Mouse (Mus musculus): ENCODE measurements around the gene Cdc37.

Cdc37 gene

DNA sequence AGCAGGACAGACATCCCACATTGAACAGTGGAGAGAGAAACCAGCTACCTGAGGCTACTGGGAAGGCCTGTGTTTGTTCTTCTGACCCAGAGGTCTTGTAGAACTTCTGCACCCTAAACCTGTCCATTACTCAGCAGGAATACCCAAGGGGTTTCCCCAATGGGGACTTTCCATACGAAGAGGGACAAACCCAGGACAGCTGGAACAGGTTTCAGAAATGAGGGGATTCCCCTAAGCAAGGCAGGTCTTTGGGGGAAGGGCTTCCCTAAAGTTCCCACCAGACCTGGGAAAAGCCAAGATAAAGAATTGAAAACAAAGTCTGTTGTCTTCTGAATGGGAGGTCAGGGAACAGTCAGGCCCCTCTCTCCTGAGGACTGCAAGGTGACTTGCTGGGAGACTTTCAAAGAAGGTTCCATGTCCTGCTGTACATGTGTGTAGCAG is 13.8 kb downstream of the Cdc37 start:
- no peak for DNase-seq (ENCODE audit: low read depth, low spot score)

DNA sequence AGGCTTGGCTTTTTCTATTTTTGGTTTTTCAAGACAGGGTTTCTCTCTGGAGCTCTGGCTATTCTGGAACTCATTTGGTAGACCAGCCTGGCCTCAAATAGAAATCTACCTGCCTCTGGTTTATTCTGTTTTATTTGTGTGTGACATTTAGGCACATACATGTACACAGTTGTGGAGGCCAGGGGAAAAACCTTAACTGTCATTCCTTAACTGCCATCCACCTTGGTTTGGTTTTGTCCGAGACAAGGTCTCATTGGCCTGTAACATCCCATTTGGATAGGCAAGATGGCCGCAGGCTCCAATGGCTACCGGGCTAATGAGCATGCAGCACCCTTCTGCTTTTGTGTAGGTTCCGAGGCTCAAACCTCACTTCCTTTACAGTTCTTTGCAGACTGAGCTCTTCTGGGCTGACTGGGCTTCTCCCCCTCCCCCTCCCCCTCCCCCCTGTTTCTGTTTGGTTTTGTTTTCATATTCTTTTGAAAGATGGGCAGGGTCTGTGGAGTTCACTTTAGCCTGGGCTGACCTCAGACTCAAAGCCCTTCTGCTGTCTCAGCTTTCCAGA is 14.4 kb downstream of the Cdc37 start:
- DNase-seq (ENCODE audit: low read depth, low spot score): no peak

DNA sequence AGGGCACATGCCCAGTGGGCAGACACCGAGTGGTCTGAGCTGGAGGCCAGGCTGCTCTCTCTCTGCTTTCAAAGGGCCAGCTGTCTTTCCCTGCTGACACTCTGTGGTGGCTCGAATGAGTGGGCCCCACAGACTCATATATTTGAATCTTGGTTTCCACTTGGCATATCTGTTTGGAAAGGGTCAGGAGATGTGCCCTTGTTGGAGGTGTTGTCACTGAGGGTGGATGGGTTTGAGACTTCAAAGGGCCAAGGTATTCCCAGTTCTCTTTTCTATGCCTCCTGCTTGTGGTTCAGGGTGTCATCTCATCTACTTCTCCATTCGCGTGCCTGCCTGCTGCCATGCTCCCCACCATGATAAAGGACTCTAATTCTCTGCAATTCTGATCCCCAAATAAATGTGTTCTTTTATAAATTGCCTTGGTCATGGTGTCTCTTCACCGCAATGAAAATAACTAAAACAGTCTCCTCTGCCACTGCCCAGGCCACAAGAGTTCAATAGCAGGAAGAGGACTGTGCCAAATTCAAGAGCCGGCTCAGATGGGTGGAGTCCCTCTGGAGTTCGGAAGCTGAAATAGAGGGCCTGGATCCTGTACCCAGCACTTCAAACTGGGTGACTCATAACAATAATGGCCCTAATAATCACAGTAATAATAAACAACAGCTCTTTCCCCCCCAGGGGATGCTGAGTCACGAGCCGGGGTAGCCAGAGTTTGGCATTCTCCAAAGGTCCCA is 15.0 kb downstream of the Cdc37 start:
- DNase-seq (ENCODE audit: low read depth, low spot score): no peak

DNA sequence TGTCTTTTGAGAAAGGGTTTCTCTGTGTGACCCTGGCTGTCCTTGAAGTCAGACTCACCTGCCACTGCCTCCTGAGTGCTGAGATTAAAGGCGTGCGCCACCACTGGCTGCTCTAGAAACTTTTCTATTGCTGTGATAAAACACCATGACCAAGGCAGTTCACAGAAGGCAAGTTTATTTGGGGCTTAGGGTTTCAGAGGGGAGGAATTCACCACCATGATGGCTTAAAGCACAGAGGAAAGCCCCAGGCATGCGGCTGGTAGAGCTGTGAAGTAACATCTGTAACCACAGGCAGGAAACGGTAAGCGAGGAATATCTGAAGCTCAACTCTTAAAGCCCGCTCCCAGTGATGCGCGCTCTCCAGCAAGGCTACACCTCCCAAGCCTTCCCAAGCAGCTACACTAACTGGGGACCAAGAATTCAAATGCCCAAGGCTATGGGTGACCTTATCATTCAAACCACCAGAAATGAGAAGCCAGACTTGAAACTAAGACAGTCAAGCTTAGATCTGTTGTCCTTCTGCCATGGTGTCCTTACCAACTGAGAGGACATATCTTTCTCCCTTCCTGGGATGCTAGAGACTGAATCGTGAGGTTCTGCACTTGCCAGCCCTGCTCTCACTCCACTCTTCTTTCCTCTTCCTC is 16.6 kb downstream of the Cdc37 start:
- no peak for DNase-seq (ENCODE audit: low read depth, low spot score)

DNA sequence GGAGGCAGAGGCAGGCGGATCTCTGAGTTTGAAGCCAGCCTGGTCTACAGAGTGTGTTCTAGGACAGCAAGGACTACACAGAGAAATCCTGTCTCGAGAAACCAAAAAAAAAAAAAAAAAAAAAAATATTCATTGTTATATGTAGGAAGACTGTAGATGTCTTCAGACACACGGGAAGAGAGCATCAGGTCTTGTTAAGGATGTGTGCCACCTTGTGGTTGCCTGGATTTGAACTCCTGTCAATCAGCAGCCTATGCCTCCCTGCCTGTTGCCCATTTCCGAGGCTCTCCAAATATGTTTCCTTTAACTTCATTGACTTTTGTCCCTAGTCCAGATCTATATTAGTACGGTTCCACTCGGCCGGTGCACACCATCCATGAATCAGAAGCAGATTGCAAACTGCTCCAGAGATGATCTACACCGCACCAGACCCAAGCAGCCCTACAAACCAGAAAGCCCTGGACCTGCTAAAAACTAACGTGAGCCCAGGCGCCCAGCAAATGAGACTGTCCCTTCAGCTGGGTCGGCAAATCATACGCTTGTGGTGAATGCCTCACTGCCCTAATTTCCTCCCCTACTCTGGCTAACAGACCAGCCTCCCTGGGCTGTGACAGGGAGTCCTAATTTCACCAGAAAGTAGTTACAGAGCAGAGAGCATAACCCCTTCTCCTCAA is 17.5 kb downstream of the Cdc37 start:
- DNase-seq (ENCODE audit: low read depth, low spot score): no peak

DNA sequence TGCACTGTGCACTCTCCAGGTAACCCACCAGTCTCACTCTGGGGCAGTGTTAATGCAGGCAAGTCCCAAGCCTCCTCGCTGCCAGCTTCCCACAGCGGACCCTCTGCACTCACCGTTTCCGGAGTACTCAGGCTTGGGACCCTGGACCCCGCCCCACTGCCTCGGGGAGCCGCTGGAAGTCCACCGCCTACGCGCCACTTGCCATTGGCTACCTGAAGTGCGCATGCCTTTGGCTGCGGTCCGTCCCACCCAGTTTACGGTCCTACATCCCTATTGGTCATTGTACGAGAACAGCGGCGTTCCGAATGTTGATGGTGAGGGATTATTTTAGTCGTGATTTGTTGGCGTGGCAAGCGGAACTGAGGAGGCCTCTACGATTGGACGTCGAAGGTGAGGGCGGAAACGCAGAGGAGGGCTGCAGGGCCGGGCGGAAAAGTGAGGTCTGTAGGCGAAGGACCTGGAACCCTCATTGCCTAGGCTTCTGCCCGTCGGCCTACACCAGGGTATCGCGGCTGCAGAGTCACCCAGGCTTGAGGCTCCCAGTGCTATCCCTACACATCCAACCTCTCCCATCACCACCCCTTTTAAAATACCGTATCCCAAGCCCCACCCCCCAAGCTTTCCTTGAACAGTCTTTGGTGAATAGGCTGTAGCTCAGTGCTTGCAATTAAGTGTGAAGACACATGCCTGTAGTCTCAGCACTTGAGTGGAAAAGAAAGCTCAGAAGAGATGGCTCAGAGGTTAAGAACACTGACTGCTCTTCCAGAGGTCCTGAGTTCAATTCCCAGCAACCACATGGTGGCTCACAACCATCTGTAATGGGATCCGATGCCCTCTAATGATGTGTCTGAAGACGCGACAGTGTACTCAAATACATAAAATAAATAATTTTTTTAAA is 18.5 kb downstream of the Cdc37 start, which contains the start of gene Tyk2:
Gene Tyk2, minus strand, starts transcription at position 185 of the 898 bp plus-strand sequence.
- DNase-seq (ENCODE audit: low read depth, low spot score): peak; percentile 96

DNA sequence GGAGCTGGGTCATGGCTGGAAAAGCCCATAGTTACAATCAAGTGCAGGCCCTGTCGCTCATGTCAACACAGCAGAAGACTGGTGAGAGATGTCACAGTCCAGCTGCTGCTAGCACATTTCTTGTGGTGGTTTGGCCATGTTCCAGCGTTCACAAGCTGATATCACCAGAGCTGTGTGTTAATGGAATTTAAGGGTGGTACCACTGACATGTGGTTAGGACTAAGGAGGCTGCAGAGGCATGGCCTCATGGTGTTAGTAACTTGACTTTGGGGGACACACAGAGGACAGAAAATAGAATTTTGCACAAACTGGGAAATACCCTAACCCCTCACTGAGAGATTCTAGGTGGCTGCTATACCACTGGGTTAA is 23.5 kb downstream of the Cdc37 start:
- no peak for DNase-seq (ENCODE audit: low read depth, low spot score)

DNA sequence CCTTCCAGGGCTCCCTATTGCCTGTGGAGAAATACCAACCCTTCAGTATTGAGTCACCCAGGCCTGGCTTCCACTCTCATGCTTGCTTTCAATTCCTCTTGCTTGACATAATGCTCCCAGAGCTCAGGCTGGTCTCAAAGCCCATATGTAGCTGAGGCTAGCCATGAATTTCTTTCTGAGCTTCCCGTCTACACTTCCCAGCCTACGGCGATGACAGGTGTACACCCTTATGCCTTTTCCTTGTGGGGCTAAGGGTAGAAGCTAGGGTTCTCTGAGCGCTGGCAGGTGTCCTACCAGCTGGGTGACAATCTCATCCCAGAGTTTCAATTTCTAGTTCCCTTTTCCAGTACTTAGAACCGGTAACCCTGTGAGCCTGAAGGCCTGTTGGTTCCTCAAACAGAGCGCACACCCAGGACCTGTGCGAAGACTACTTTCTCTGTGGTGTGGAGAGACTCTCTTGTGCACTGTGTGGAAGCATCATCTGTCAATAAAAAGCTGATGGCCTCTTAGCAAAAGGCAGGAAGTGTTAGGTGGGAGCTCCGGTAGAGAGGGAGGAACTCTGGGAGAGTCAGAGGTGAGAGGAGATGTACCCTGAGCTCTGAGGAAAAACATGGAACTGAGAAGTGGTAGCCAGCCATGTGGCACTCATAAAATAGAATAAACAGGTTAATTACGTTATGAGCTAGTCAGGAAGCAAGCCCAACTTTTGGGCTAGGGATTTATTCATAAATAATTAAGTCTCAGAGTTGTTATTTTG is 24.1 kb downstream of the Cdc37 start:
- no peak for DNase-seq (ENCODE audit: low read depth, low spot score)

DNA sequence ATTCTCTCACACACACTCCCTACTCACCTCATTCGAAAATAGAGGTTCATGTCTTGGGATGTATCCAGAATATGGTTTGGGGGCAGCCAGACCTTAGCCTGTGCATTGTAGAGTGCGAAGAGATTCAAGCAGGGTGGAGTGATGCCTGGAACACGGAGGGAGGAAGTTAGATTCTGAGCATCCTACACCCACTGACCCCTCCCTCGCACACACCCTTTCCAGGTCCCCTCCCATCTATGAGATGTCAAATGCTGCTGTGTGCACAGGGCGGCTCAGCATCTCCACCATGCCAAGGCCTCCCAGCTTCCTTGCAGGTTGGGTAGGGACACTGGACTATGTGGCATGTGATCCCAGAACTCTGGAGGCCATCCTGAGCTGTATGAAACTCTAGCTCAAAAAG is 24.9 kb downstream of the Cdc37 start:
- no peak for DNase-seq (ENCODE audit: low read depth, low spot score)

DNA sequence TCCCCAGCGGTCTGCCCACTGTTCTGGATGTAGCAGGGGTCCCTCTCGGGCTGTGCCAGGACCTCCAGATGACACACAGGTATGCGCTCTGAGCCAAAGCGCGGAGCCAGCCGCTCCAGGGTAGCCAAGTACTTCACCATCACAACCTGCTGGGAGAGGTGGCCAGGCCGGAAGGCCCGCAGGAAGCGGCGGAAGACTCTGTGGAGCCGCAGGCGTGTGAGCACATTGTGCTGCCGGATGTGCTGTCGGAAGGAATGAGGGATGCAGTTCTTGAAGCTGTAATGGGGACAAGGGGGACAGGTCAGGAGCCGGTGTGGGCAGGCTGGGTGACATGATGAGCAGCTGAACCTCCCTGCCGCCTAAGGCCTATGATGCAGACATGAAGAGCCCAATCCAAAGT is 28.3 kb downstream of the Cdc37 start:
- DNase-seq (ENCODE audit: low read depth, low spot score): no peak

DNA sequence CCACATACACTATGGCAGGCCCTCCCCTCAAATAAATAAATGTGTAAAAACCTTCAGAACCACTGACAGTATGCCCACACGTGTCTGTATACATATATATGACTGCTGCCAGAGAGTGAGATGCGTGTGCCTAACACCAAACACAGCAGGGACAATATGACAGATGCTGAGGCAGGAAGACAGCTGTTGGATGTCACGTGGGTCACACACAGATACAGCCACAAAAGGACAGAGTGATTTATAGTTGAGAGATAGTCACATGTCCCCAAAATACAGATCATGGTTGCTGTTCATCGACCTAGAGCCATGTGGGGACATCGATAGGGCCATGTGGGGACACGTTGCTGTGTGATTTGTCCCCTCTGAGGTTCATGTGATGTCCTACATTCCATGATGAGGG is 32.7 kb downstream of the Cdc37 start:
- DNase-seq (ENCODE audit: low read depth, low spot score): no peak

DNA sequence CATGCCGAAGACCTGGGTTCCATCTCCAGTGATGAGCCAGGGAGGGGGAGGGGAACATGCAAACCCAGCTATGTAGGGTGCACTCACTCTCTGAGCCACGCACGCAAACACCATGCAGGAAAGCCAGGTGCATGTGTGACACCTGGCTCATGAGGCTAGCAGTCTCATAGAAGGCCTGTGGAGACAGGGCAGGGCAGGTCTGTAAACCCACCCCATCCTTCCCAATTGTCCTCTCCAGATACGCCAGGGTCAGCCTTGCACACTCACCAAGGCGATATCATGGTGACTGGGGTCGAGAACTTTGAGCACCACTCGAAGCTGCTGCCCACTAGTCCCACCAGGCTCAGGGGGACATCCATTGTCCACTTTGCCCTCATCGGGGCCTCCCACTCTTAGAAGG is 34.7 kb downstream of the Cdc37 start:
- DNase-seq (ENCODE audit: low read depth, low spot score): no peak

DNA sequence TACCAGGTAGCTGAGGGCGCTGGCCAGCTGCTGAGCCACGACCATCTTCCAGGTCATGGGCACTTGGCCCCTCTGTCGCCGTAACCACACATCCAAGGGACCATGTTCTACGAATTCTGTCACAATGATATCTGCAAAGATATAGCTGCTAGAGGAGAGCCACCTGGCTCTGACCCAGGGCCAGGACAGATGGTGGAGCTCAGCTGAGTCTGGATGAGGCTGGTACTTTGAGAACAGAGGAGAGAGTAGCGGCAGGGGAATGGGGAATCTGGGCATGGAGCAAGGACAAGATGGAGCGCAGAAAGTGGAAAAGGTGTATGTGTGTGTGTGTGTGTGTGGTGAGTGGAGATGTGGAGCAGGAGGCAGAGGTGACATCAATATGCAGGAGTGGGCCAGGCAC is 35.6 kb downstream of the Cdc37 start:
- no peak for DNase-seq (ENCODE audit: low read depth, low spot score)

DNA sequence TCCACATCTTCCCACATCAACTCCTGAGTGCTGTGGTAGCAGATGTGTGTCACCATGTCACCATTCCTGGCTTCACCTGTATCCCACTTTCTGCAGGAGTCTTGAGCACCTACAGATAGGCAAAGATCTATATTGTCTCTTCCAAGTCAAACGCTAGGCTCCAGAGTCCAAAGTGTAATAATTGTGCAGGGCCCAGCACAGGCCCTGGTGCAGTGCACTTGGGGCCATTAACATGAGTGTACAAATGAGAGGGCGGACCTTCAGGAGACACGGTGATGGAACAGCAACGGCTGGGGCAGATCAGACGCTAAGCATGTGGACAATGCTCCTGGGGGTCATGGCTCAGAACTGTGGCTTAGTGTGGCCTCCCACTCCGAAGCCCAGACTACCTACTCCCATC is 36.0 kb downstream of the Cdc37 start:
- no peak for DNase-seq (ENCODE audit: low read depth, low spot score)

DNA sequence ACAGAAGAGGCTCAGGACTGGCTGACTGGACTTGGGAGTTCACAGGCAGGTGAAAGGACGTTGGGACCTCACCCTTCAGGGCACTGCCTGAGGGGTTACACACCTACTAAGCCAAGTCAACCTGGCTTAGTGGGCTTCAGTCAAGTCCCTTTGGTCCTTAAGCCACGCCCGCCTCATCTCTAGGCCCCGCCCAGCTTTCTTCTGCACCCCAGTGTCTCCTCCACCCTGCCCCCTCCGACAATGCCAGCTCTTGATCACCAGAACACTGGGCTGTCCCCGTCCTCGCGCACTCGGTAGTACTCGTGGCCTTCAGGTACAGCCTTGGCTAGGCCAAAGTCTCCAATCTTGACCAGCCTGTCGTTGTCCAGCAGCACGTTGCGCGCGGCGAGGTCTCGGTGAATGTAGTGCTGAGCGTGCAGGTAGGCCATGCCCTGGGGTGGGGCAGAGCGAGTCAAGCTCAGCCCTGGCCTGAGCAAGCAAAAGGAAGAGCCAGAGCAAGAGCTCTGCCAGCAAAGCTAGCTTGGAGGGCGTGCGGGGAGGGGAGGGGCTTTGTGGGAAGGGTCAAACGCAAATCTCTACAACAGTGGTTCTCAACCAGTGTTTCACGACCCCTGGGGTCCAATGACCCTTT is 42.1 kb downstream of the Cdc37 start:
- DNase-seq (ENCODE audit: low read depth, low spot score): no peak

DNA sequence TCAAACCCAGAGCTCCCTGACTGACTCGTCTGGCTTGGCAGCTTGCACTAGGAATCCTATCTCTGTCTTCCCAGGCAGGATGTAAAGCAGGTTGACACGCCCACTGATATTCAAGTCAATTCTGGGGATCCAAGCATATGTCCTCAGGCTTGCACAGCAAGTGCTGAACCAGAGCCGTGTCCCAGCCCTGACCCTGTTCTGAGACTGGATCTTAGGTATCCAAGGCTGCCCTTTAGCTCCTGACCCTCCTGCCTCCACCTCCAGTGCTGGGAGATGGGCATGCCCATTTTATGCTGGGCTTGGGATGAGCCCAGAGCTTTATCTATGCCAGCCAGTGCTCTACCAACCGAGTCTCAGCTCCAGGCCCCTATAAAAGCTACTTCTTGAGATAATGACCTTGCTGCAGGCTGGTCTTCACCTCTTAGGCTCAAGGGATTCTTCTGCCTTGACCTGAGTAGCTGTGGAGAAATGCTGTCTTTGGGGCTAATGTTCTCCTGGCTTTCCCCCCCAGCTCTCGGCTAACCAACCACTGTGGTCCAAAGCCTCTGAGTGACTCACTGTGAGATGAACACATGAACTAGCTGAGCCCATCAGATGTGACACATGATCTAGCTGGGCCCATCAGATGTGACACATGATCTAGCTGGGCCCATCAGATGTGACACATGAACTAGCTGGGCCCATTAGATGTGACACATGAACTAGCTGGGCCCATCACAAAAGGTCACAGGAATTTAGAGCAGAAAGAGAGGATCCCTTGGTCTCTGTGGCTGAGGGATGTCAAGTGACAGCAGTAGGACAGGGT is 43.8 kb downstream of the Cdc37 start:
- no peak for DNase-seq (ENCODE audit: low read depth, low spot score)

DNA sequence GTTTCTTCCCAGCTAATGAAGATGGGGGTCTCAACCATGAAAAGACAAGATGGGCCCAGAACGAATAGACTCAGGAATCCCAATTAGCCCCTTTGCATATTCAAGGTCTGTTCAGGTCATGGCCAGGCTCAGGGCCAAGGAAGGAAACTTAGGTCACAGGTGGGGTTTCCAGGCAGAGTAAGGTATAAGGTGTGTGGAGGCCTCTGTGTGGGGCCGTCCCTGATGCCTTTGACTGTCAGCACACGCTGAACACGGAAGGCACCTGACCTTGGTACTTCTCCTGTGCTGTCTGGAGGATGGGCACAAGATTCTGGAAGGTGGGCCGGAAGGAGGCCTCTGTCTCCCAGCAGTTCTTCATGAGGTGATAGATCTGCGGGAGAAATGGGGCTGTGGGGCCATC is 45.0 kb downstream of the Cdc37 start:
- no peak for DNase-seq (ENCODE audit: low read depth, low spot score)

DNA sequence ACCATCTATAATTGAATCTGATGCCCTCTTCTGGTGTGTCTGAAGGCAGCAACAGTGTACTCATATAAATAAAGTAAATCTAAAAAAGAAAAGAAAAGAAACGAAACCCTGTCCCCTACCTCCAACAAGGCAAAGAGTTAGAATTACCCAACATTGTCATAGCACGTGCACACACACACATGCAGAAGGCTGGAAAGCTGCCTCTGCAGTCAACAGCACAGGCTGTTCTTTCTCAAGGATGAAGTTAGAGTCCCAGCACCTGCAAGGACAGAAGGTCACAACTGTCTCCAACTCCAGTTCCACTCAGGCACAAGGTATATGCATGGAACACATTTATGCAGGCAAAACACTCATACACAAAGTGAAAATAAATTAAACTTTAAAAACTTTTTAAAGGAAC is 47.7 kb downstream of the Cdc37 start:
- DNase-seq (ENCODE audit: low read depth, low spot score): no peak

DNA sequence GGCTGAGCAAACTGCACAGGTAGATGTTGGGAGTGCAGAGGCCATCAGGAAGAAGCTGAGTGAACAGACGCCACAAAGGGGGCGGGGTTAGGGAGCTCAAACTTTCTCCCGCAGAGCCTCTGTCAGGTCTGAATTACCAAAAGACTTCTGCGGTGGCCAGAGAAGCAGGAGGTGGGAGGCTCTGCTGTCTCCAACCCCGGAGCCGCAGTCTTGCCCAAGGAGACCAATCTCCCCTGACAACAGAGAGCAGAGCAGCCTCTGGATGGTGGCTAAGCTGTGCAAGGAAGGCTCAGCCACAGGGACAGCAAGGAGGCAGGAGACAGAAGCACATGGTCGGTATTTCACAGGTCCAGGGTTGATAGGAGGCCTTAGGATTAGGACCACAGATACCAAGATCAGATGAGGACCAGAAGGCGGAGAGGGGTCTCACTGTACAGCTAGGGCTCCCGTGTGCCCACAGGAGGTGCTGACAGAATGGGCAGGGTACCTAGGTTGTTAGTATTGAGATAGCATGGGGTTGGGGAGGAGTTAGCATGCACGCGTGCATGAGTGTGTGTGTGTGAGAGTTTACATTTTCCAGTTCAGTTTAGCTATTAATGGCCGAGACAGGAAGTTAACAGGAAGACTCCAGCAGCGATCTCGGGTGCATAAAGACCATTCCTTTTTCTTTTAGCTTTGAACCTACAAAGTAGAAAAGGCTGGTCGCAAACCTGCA is 49.2 kb downstream of the Cdc37 start:
- no peak for DNase-seq (ENCODE audit: low read depth, low spot score)

All from WW6 (cell line).